Mouse (Mus musculus) liver, embryonic 11.5 days (tissue): ENCODE results near the gene Rab3d. TPM values are rescaled to one million over a fixed set of nuclear protein-coding genes. Genes with fewer than 3 reads are reported as not detected.
"Not testable (repeated sequence)": the region's sequence is repeated elsewhere in the genome, so short reads cannot be mapped to it uniquely, and the experiment has no call there.

Experiments used
- ATAC-seq: fragments of 200-750 bp; cut with Nextera tagmentation; replicated peaks from 2 replicates; pipeline ENCODE4 v1.8.0; 2017; ENCODE audit warnings: moderate number of reproducible peaks, mild to moderate bottlenecking, moderate TSS enrichment, moderate library complexity; ENCODE audit not compliant: low FRiP score
- DNase-seq: peaks from one replicate; pipeline ENCODE4 v3.0.0-alpha.2; 2017; ENCODE audit warnings: low spot score
- H3K27ac ChIP-seq: fragments of 300-500 bp; sonication (generic); 2 replicates; pipeline ENCODE4 v1.5.1; 2014; ENCODE audit warnings: mild to moderate bottlenecking, low read depth, low read length, control low read depth
- H3K27me3 ChIP-seq: fragments of 300-500 bp; sonication (generic); replicated peaks from 2 replicates; pipeline ENCODE4 v1.6.1; 2014; ENCODE audit warnings: low read length, mixed read lengths; ENCODE audit not compliant: control insufficient read depth, insufficient read depth
- H3K36me3 ChIP-seq: fragments of 300-500 bp; sonication (generic); 2 replicates; pipeline ENCODE4 v1.6.1; 2014; ENCODE audit warnings: mild to moderate bottlenecking, low read length, moderate library complexity, mixed read lengths; ENCODE audit not compliant: control insufficient read depth, insufficient read depth
- H3K4me1 ChIP-seq: fragments of 300-500 bp; sonication (generic); replicated peaks from 2 replicates; pipeline ENCODE4 v1.6.1; 2014; ENCODE audit warnings: low read length, mixed read lengths; ENCODE audit not compliant: control insufficient read depth, insufficient read depth
- H3K4me2 ChIP-seq: fragments of 300-500 bp; sonication (generic); 2 replicates; pipeline ENCODE4 v1.6.1; 2014; ENCODE audit warnings: mild to moderate bottlenecking, control low read depth, moderate library complexity
- H3K4me3 ChIP-seq: fragments of 300-500 bp; sonication (generic); 2 replicates; pipeline ENCODE4 v1.5.1; 2014; ENCODE audit warnings: low read depth, low read length, control low read depth
- H3K9ac ChIP-seq: fragments of 300-500 bp; sonication (generic); 2 replicates; pipeline ENCODE4 v1.6.1; 2014; ENCODE audit warnings: low read depth, low read length, control low read depth
- H3K9me3 ChIP-seq: fragments of 300-500 bp; sonication (generic); 2 replicates; pipeline ENCODE4 v1.6.1; 2016; ENCODE audit warnings: low read length, inconsistent platforms, mixed read lengths; ENCODE audit not compliant: control insufficient read depth
- WGBS: fragments of 180-500 bp; shearing (Covaris S2); extraction: QIAGEN DNeasy Blood & Tissue Kit; methylation state at CpG from one replicate; pipeline ENCODE4 v1.1.7; 2014; 5-methylcytosine and 5-hydroxymethylcytosine counted together
- polyA plus RNA-seq: library from polyadenylated mRNA; unstranded; fragments of >200 nt; fragmentation: Nextera tagmentation; extraction: Ambion mirVana; gene quantifications from 2 replicates; pipeline ENCODE4 v1.2.1, GENCODE M21; 2014

Rab3d gene
- polyA plus RNA-seq, 1 experiment from 2014 or later: 5.7 TPM

- 66% methylated on average over 5 of the region's 5 CpGs for WGBS
- ATAC-seq: no peak
- DNase-seq: no peak
- Histone ChIP-seq H3K9ac (no peak overlapping the region), H3K9me3 (peaks cover 3% of the 10 kb centered on the region; the same call in 1 of the 2 replicates), H3K4me1 (no peaks in the 10 kb centered on the region), H3K4me2 (no peak overlapping the region), H3K4me3 (no peak overlapping the region), H3K36me3 (no peaks in the 10 kb centered on the region), H3K27ac (no peak overlapping the region), H3K27me3 (no peaks in the 10 kb centered on the region)
Measured at GRCm38 (mm10) chr9:21865673-21866398, 52.2 kb downstream of the Rab3d start.

- Histone ChIP-seq H3K4me1 (no peaks in the 10 kb centered on the region), H3K4me2 (no peak overlapping the region), H3K27me3 (no peaks in the 10 kb centered on the region), H3K36me3 (no peaks in the 10 kb centered on the region), H3K9me3 (peaks cover 3% of the 10 kb centered on the region; the same call in 1 of the 2 replicates), H3K4me3 (no peak overlapping the region), H3K27ac (no peak overlapping the region), H3K9ac (no peak overlapping the region)
- DNase-seq: no peak
- no peak for ATAC-seq
- WGBS: 83% methylated on average over 1 of the region's 1 CpGs
Measured at GRCm38 (mm10) chr9:21862181-21862580, 55.8 kb downstream of the Rab3d start.

GRCm38 (mm10) chr9:21860349-21860748 lies 57.6 kb downstream of the Rab3d start:
- H3K4me1 ChIP-seq, H3K4me2 ChIP-seq, H3K4me3 ChIP-seq, DNase-seq, H3K27ac ChIP-seq, ATAC-seq, H3K36me3 ChIP-seq, H3K9ac ChIP-seq, H3K27me3 ChIP-seq, H3K9me3 ChIP-seq: not testable (repeated sequence)
- 73% methylated on average over 6 of the region's 6 CpGs for WGBS

GRCm38 (mm10) chr9:21859606-21860005 lies 58.4 kb downstream of the Rab3d start:
- no peaks in the 10 kb centered on the region for H3K36me3 ChIP-seq
- ATAC-seq (no peak), DNase-seq (no peak)
- peaks cover 3% of the 10 kb centered on the region; the same call in 1 of the 2 replicates for H3K9me3 ChIP-seq
- H3K9ac ChIP-seq: no peak overlapping the region
- H3K4me3 ChIP-seq: no peak overlapping the region
- H3K27ac ChIP-seq: no peak overlapping the region
- H3K4me1 ChIP-seq: no peaks in the 10 kb centered on the region
- WGBS: 84% methylated on average over 3 of the region's 3 CpGs
- H3K4me2 ChIP-seq: no peak overlapping the region
- H3K27me3 ChIP-seq: no peaks in the 10 kb centered on the region

GRCm38 (mm10) chr9:21858084-21858483 lies 59.9 kb downstream of the Rab3d start:
- Histone ChIP-seq H3K9ac (no peak overlapping the region), H3K27me3 (no peaks in the 10 kb centered on the region), H3K36me3 (no peaks in the 10 kb centered on the region), H3K27ac (no peak overlapping the region), H3K4me3 (no peak overlapping the region), H3K4me2 (no peak overlapping the region), H3K4me1 (no peaks in the 10 kb centered on the region; the same call in 1 of the 2 replicates), H3K9me3 (peaks cover 3% of the 10 kb centered on the region; the same call in 1 of the 2 replicates)
- ATAC-seq (no peak; the same call in 1 of the 2 replicates), DNase-seq (no peak)
- 56% methylated on average over 6 of the region's 6 CpGs for WGBS

- Histone ChIP-seq H3K9me3 (peaks cover 3% of the 10 kb centered on the region; the same call in 1 of the 2 replicates), H3K27ac (no peak overlapping the region), H3K36me3 (no peaks in the 10 kb centered on the region), H3K4me1 (peaks cover 2% of the 10 kb centered on the region; the same call in 1 of the 2 replicates), H3K27me3 (no peaks in the 10 kb centered on the region), H3K4me2 (no peak overlapping the region), H3K9ac (no peak overlapping the region), H3K4me3 (no peak overlapping the region)
- 75% methylated on average over 2 of the region's 2 CpGs for WGBS
- no peak for ATAC-seq
- no peak for DNase-seq
Measured at GRCm38 (mm10) chr9:21857501-21857900, 60.5 kb downstream of the Rab3d start.

Other genes starting within 250 kb of the Rab3d start
- 18.8 and 23.9 TPM in 2 replicates for gene Ldlr, start 194.7 kb downstream of the Rab3d start, polyA plus RNA-seq
- 151 and 170 TPM in 2 replicates for gene Spc24, start 157.9 kb downstream of the Rab3d start, polyA plus RNA-seq
- 4.7 and 6.7 TPM in 2 replicates for gene Kank2, start 119.4 kb downstream of the Rab3d start, polyA plus RNA-seq
- 16.1 and 17.4 TPM in 2 replicates for gene Angptl8, start 82.7 kb downstream of the Rab3d start, polyA plus RNA-seq
- 14.9 and 21.6 TPM in 2 replicates for gene Dock6, start 65.6 kb downstream of the Rab3d start, polyA plus RNA-seq
- gene Ccdc159, start 9.3 kb upstream of the Rab3d start, polyA plus RNA-seq: 2.2 and 2.9 TPM in 2 replicates
- gene Tmem205, start 9.4 kb upstream of the Rab3d start, polyA plus RNA-seq: 45.0 and 51.0 TPM in 2 replicates
- gene Plppr2, start 18.8 kb upstream of the Rab3d start, polyA plus RNA-seq: 6.1 and 7.2 TPM in 2 replicates
- gene Swsap1, start 37.6 kb upstream of the Rab3d start, polyA plus RNA-seq: 9.8 and 11.9 TPM in 2 replicates
- 131 TPM in 2 replicates for gene Epor, start 45.3 kb upstream of the Rab3d start, polyA plus RNA-seq
- 0.34 and 0.55 TPM in 2 replicates for gene Rgl3, start 71.3 kb upstream of the Rab3d start, polyA plus RNA-seq
- gene Ccdc151, start 84.4 kb upstream of the Rab3d start, polyA plus RNA-seq: 0.23 and 0.29 TPM in 2 replicates
- 89.4 and 89.5 TPM in 2 replicates for gene Prkcsh, start 84.6 kb upstream of the Rab3d start, polyA plus RNA-seq
- 0.19 and 0.25 TPM in 2 replicates for gene Elavl3, start 133.8 kb upstream of the Rab3d start, polyA plus RNA-seq
- not detected in 2 replicates for gene Gm49318, start 153.1 kb upstream of the Rab3d start, polyA plus RNA-seq
- gene Zfp653, start 153.2 kb upstream of the Rab3d start, polyA plus RNA-seq: 5.5 and 7.5 TPM in 2 replicates
- gene Ecsit, start 167.2 kb upstream of the Rab3d start, polyA plus RNA-seq: 55.1 and 59.2 TPM in 2 replicates
- gene Cnn1, start 181.0 kb upstream of the Rab3d start, polyA plus RNA-seq: 3.6 and 6.2 TPM in 2 replicates
- 159 and 169 TPM in 2 replicates for gene Elof1, start 199.0 kb upstream of the Rab3d start, polyA plus RNA-seq
- gene Acp5, start 217.5 kb upstream of the Rab3d start, polyA plus RNA-seq: 156 and 162 TPM in 2 replicates
- 66.6 and 67.9 TPM in 2 replicates for gene Pigyl, start 238.7 kb upstream of the Rab3d start, polyA plus RNA-seq